ENCODE assay signal across 8 mouse cellular contexts in the genomic region with DNA sequence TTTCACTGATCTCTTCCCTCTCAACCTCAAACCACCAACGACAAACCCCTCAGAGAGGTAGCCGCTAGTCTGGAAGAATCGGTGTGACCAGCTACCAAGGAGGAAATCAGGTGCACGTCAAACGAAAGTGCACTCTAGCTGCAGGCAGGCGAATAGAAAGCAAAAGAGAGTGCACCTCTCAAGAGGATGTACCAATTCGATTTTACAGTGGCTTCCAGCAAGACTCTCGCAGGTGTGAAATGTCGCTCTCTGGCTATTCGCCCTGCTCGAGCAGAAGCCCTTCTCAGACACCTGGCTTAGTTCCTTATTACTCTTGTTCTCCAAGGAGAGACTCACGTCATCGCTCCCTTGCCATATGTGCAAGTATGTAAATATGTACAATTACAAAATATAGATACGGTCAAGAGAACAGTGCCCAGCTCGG. TPM values are rescaled to one million over a fixed set of nuclear protein-coding genes. Genes with fewer than 3 reads are reported as not detected.
DNase-seq lines count a peak whose midpoint lies in the region.

Sidt1 (minus strand) TSS at position 336 of the 424 bp plus-strand sequence.

- DNase-seq in layer of hippocampus, adult 11-12 months (ENCODE audit: low spot score), result peak; percentile 51
- DNase-seq in layer of hippocampus, adult 9-10 months (ENCODE audit: low spot score), result no peak
- peak; percentile 82 for DNase-seq in cerebellum, adult 9-10 months
- peak; percentile 53 to 60 for DNase-seq in frontal cortex, postnatal 36 days (ENCODE audit: low spot score in 2 of 2)
- peak; percentile 16 to 34 for DNase-seq in layer of hippocampus, postnatal 14 days (ENCODE audit: low spot score in 2 of 2)
- DNase-seq in lung, postnatal 14 days, result peak; percentile 19
- peak; percentile 8 for DNase-seq in right cerebral cortex, postnatal 14 days
- no peak for DNase-seq in gastrocnemius, adult 18-20 months (ENCODE audit: low spot score)

RNA-seq across cellular contexts. Expression of gene Sidt1, which starts in this region (rescaled TPM):
- 10 to 100 TPM; 37.3 to 44.4 TPM for total RNA-seq in layer of hippocampus, postnatal 14 days (2021)
- total RNA-seq in gastrocnemius, adult 18-20 months (2021), result under 1 TPM; 0.05 to 0.09 TPM

Comparison
In these comparisons a context has a peak if more than half of its experiments do, and no peak if none do; other contexts are left out.
1. RNA of gene Sidt1 (total RNA-seq): 37.3 to 44.4 TPM in layer of hippocampus, postnatal 14 days; 0.05 to 0.09 TPM in gastrocnemius, adult 18-20 months; every median in the first group is over 10 times any median in the second.
2. DNase-seq: peak in layer of hippocampus, adult 11-12 months (single experiment), cerebellum, adult 9-10 months (single experiment), frontal cortex, postnatal 36 days (2 of 2), layer of hippocampus, postnatal 14 days (2 of 2), lung, postnatal 14 days (single experiment) and right cerebral cortex, postnatal 14 days (single experiment); none in layer of hippocampus, adult 9-10 months (single experiment) and gastrocnemius, adult 18-20 months (single experiment).